Mouse (Mus musculus) lung, postnatal 25 days (tissue): ENCODE data around the gene Zfp384.

Source experiments
- DNase-seq: peaks from one replicate; pipeline ENCODE4 v3.0.0; 2022; ENCODE audit warnings: low spot score

The Zfp384 gene

GRCm38 (mm10) chr6:125009129-125009180 is at the start of gene Zfp384:
Zfp384 (plus strand) TSS chr6:125009145.
- DNase-seq = no peak

- no peak for DNase-seq
Measured at GRCm38 (mm10) chr6:124959960-124960359, 49.0 kb upstream of the Zfp384 start.

- DNase-seq = no peak
Measured at GRCm38 (mm10) chr6:124961021-124961420, 47.9 kb upstream of the Zfp384 start.

GRCm38 (mm10) chr6:124964638-124965037 is 44.3 kb upstream of the Zfp384 start:
- no peak for DNase-seq

- DNase-seq = peak; percentile 96
Measured at GRCm38 (mm10) chr6:124965088-124965719, 43.7 kb upstream of the Zfp384 start, which contains the start of gene Cops7a. Cops7a (minus strand) TSS chr6:124965538.

- no peak for DNase-seq
Measured at GRCm38 (mm10) chr6:124965747-124966146, 43.2 kb upstream of the Zfp384 start.

- DNase-seq = peak; percentile 6
Measured at GRCm38 (mm10) chr6:124966466-124967118, 42.4 kb upstream of the Zfp384 start.

GRCm38 (mm10) chr6:124967766-124968165 is 41.2 kb upstream of the Zfp384 start:
- DNase-seq = peak; percentile 38

GRCm38 (mm10) chr6:124992241-124992640 is 16.7 kb upstream of the Zfp384 start:
- no peak for DNase-seq

GRCm38 (mm10) chr6:124993365-124993764 is 15.6 kb upstream of the Zfp384 start:
- no peak for DNase-seq

GRCm38 (mm10) chr6:124993876-124994275 is 15.1 kb upstream of the Zfp384 start:
- no peak for DNase-seq

- DNase-seq = no peak
Measured at GRCm38 (mm10) chr6:124995246-124995645, 13.7 kb upstream of the Zfp384 start.

GRCm38 (mm10) chr6:124995831-124996403 is 13.0 kb upstream of the Zfp384 start:
- DNase-seq = no peak

GRCm38 (mm10) chr6:124996551-124997501 is 12.1 kb upstream of the Zfp384 start, which contains the start of gene Pianp:
Pianp (plus strand) TSS chr6:124996694.
- DNase-seq = peak; percentile 67

GRCm38 (mm10) chr6:124998066-124998465 is 10.9 kb upstream of the Zfp384 start:
- DNase-seq = no peak

- DNase-seq = no peak
Measured at GRCm38 (mm10) chr6:124999091-124999490, 9.9 kb upstream of the Zfp384 start.

- no peak for DNase-seq
Measured at GRCm38 (mm10) chr6:124999546-124999945, 9.4 kb upstream of the Zfp384 start.

- DNase-seq = no peak
Measured at GRCm38 (mm10) chr6:125003706-125004105, 5.2 kb upstream of the Zfp384 start.

- no peak for DNase-seq
Measured at GRCm38 (mm10) chr6:125005086-125005485, 3.9 kb upstream of the Zfp384 start.

GRCm38 (mm10) chr6:125008060-125008459 is 885 bp upstream of the Zfp384 start:
- no peak for DNase-seq

- peak; percentile 100 for DNase-seq
Measured at GRCm38 (mm10) chr6:125008586-125009128, 288 bp upstream of the Zfp384 start.
